Mouse (Mus musculus) intestine, embryonic 16.5 days (tissue): ENCODE results near the gene Lhfpl4. TPM values are rescaled to one million over a fixed set of nuclear protein-coding genes. Genes with fewer than 3 reads are reported as not detected.

Source experiments
- ATAC-seq: fragments of 200-750 bp; cut with Nextera tagmentation; 2 replicates; pipeline ENCODE4 v1.8.0; 2017; ENCODE audit warnings: moderate TSS enrichment, moderate library complexity
- H3K27ac ChIP-seq: fragments of 300-500 bp; sonication (generic); 2 replicates; pipeline ENCODE4 v1.5.1; 2014; ENCODE audit warnings: mild to moderate bottlenecking, low read length
- H3K27me3 ChIP-seq: fragments of 300-500 bp; sonication (generic); replicated peaks from 2 replicates; pipeline ENCODE4 v1.6.1; 2014; ENCODE audit warnings: low read length, control low read depth, mixed read lengths; ENCODE audit not compliant: control insufficient read depth, insufficient read depth
- H3K36me3 ChIP-seq: fragments of 300-500 bp; sonication (generic); 2 replicates; pipeline ENCODE4 v1.6.1; 2014; ENCODE audit warnings: low read length, control low read depth; ENCODE audit not compliant: control insufficient read depth, insufficient read depth
- H3K4me1 ChIP-seq: fragments of 300-500 bp; sonication (generic); 2 replicates; pipeline ENCODE4 v1.6.1; 2014; ENCODE audit warnings: low read length, control low read depth, mixed read lengths; ENCODE audit not compliant: control insufficient read depth, insufficient read depth
- H3K4me2 ChIP-seq: fragments of 300-500 bp; sonication (generic); 2 replicates; pipeline ENCODE4 v1.6.1; 2014; ENCODE audit warnings: low read depth, low read length, control low read depth
- H3K4me3 ChIP-seq: fragments of 300-500 bp; sonication (generic); 2 replicates; pipeline ENCODE4 v1.5.1; 2014; ENCODE audit warnings: mild to moderate bottlenecking, low read length
- H3K9ac ChIP-seq: fragments of 300-500 bp; sonication (generic); 2 replicates; pipeline ENCODE4 v1.6.1; 2014; ENCODE audit warnings: low read depth, low read length
- H3K9me3 ChIP-seq: fragments of 300-500 bp; sonication (generic); 2 replicates; pipeline ENCODE4 v1.6.1; 2016; ENCODE audit warnings: low read length, control low read depth; ENCODE audit not compliant: control insufficient read depth
- WGBS: fragments of 180-500 bp; shearing (Covaris S2); extraction: QIAGEN DNeasy Blood & Tissue Kit; methylation state at CpG from one replicate; pipeline ENCODE4 v1.1.7; 2014; 5-methylcytosine and 5-hydroxymethylcytosine counted together
- polyA plus RNA-seq: library from polyadenylated mRNA; unstranded; fragments of >200 nt; fragmentation: Nextera tagmentation; extraction: Ambion mirVana; gene quantifications from 2 replicates; pipeline ENCODE4 v1.2.1, GENCODE M21; 2015

Gene Lhfpl4
- polyA plus RNA-seq, 1 experiment from 2014 or later = 1.5 TPM

- Histone ChIP-seq H3K36me3 (no peaks in the 10 kb centered on the region), H3K9me3 (no peaks in the 10 kb centered on the region), H3K27ac (no peak overlapping the region), H3K4me1 (peaks cover 11% of the 10 kb centered on the region), H3K4me2 (peak overlapping the region; percentile 83), H3K27me3 (peaks cover 29% of the 10 kb centered on the region), H3K4me3 (peak overlapping the region; percentile 50), H3K9ac (no peak overlapping the region)
- 4% methylated on average over 5 of the region's 5 CpGs for WGBS
- no peak for ATAC-seq
Measured at GRCm38 (mm10) chr6:113194517-113194840, 705 bp downstream of the Lhfpl4 start.

DNA sequence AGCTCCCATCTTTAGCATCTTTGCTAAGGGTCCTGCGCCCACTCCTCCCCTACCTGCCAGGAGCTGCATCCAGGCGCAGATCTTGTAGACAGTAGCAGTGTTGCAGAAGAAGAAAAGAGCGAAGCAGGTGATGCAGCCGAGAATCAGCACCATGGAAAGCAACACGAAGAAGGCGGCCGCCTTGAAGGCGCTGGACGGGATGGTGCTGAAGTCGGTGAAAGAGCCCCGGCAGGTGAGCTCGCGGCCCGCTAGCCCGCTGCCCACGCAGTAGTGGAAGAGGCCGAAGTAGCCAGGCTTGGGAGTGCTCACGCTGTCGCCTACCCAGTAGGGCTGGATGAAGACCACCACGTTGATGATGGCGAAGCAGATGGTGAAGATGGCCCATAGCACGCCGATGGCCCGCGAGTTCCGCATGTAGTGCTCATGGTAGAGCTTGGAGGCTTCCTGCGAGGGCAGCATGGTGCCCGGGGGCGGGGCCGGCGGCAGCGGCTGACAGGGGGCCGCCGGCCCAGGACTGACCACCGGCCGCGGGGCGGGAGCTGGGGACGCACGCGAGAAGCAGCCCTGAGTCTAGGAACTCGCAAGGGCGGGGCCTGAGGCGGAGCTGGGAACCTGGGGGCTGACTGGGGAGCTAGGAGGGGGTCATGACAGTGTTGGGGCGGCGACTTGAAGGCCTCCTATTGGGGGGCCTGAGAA is 1.3 kb downstream of the Lhfpl4 start:
- Histone ChIP-seq H3K4me1 (peaks cover 11% of the 10 kb centered on the region), H3K27ac (no peak overlapping the region), H3K9ac (no peak overlapping the region), H3K9me3 (no peaks in the 10 kb centered on the region), H3K27me3 (peaks cover 29% of the 10 kb centered on the region), H3K36me3 (no peaks in the 10 kb centered on the region), H3K4me3 (peak overlapping the region; percentile 22), H3K4me2 (peak overlapping the region; percentile 40)
- WGBS = 2% methylated on average over 46 of the region's 46 CpGs
- ATAC-seq = peak; percentile 50; the same call in 1 of the 2 replicates

DNA sequence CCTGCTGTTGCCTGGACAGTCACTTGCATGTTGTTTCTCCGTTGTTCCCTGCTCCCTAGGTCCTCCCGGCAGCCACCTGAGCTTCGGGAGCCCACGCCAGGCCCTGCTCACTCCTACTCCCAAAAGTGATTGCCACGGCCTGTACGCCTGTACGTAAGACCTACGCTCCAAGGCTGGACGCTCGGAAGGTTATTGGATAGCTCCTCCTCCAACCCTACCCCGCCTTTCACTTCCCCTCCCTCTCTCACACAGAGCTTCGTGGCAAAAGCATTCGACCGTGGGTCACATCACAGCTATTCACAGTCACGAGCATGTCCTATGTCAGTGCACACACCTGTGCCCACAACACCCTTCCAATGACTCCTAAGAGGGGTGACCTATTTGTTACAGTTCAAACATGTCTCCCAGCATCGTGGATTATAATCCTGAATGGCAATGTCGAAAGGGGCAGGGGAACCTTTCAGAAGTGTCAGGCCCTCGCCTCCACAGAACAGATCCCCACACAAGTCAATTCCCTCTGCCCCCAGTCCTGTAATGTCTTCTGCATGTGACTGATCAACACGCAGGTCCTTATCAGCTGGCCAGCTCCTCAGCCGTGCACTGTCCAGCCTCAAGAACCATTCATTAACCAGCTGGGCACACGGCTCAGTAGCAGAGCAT is 10.2 kb downstream of the Lhfpl4 start:
- H3K36me3 ChIP-seq = no peaks in the 10 kb centered on the region
- no peaks in the 10 kb centered on the region for H3K9me3 ChIP-seq
- no peaks in the 10 kb centered on the region for H3K4me1 ChIP-seq
- no peak overlapping the region for H3K9ac ChIP-seq
- no peaks in the 10 kb centered on the region for H3K27me3 ChIP-seq
- WGBS = 82% methylated on average over 21 of the region's 21 CpGs
- no peak overlapping the region for H3K27ac ChIP-seq
- no peak overlapping the region for H3K4me2 ChIP-seq
- no peak for ATAC-seq
- no peak overlapping the region for H3K4me3 ChIP-seq

DNA sequence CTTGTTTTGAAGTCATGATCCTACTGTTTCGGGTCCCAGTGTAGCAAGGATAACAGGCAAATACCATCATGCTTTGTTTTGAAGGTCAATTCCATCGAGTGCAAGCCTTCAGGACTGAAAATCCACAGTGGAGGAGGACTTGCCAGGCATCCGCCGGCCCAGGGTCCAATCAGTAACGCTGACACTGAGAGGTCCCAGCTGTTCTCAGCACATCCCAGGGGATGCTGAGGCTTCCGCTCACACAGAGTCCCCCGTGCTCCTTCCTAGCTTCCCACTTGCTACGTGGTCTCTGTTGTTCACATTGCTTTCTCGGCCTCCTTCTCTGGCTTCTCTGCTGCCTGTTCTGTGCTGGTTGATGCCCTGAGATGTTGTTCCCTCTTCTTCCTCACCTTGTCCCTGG is 11.0 kb downstream of the Lhfpl4 start:
- Histone ChIP-seq H3K4me2 (no peak overlapping the region), H3K9ac (no peak overlapping the region), H3K36me3 (no peaks in the 10 kb centered on the region), H3K9me3 (no peaks in the 10 kb centered on the region), H3K27ac (no peak overlapping the region), H3K4me3 (no peak overlapping the region), H3K27me3 (no peaks in the 10 kb centered on the region), H3K4me1 (no peaks in the 10 kb centered on the region)
- 60% methylated on average over 9 of the region's 9 CpGs for WGBS
- no peak for ATAC-seq

DNA sequence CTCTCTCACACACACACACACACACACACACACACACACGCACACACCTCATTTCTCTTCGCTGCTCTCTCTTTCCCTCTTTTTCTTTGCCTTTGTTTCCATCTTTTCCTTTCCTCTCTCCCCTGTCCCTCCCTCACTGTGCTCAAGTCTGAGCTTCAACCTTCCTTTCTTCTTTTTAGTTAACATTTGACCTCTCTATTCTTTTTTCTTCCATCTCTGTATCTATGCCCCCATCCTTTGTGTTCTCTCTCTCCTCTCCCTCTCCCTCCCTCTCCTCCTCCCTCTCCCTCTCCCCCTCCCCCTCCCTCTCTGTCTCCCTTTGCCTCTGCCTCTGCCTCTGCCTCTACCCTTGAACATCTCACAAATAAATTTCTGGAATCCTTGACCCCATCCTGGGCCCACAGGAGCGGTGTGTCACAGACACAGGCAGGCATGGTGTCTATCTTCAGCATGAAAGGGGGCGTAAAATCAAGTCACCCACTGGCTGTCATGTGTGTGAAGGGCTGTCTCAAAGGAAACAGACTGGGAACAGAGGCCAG is 15.9 kb downstream of the Lhfpl4 start:
- Histone ChIP-seq H3K9ac (no peak overlapping the region), H3K27me3 (no peaks in the 10 kb centered on the region), H3K36me3 (no peaks in the 10 kb centered on the region), H3K4me1 (no peaks in the 10 kb centered on the region), H3K27ac (no peak overlapping the region), H3K9me3 (no peaks in the 10 kb centered on the region), H3K4me2 (no peak overlapping the region), H3K4me3 (no peak overlapping the region)
- ATAC-seq = no peak
- 53% methylated on average over 4 of the region's 4 CpGs for WGBS

DNA sequence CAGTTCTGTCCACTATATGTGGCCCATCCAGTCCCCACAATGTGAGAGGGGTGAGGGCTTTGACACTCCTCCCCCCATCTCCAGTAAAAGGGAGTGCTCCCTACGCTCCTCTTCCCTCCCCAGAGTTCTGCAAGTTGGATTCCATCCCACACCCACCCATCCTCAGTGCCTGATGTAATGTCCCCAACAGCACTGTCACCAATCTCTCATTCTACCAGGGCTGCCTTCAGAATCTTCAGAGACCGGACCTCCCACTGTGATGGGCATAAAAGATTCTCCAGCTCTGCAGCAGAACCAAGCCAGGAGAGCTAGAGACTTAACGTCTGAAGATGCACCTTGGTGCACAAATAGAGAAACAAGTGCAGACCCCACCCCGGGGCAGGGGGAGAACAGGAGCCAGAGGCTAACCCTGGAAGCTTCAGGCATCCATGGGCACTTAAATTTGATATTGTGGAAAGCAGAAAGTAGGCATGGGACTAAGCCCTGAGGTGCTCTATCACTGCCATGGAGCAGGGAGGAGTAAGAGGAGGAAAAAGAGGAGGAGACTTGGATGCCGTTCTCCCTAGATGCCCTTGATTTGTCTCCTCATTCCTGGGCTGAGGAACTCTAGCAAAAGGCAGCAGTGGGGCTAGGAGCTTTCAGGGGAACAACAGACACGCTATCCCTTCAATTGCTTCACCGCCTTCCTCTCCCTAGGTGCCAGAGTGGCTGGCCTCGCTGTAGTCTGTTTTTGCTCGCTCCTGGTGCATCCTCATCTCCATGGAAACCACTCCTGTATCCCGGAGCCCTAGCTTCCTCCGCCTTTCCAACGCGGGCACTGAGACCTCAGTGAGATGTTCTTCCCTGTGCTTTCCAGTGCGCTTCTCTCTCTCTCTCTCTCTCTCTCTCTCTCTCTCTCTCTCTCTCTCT is 16.6 kb downstream of the Lhfpl4 start:
- no peaks in the 10 kb centered on the region for H3K4me1 ChIP-seq
- H3K4me2 ChIP-seq = no peak overlapping the region
- 25% methylated on average over 14 of the region's 14 CpGs for WGBS
- no peaks in the 10 kb centered on the region for H3K36me3 ChIP-seq
- no peaks in the 10 kb centered on the region for H3K9me3 ChIP-seq
- no peak overlapping the region for H3K9ac ChIP-seq
- no peak for ATAC-seq
- H3K4me3 ChIP-seq = no peak overlapping the region
- H3K27me3 ChIP-seq = no peaks in the 10 kb centered on the region
- H3K27ac ChIP-seq = no peak overlapping the region

DNA sequence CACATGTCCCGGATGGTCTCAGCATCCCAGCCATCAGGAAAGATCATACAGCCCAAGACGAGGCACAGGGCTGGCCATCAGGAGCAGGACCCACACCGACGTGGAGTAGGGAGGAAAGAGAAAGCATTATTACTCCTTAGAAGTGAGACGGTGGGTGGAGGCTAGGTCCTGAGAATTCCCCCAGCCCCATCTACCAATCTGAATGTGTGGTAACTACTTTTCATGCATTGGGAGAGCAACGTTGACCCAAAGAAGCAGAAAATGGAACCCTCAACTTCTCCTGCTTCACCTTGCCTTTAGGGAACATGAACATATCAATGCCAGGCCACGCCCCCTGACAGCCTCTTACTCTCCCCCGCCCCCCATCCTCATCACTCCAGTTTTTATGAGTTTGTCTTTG is 18.6 kb downstream of the Lhfpl4 start:
- H3K9ac ChIP-seq = no peak overlapping the region
- no peak overlapping the region for H3K4me3 ChIP-seq
- WGBS = 81% methylated on average over 8 of the region's 8 CpGs
- no peak overlapping the region for H3K27ac ChIP-seq
- no peak for ATAC-seq
- no peaks in the 10 kb centered on the region for H3K9me3 ChIP-seq
- no peaks in the 10 kb centered on the region for H3K4me1 ChIP-seq
- no peaks in the 10 kb centered on the region for H3K36me3 ChIP-seq
- H3K4me2 ChIP-seq = no peak overlapping the region
- H3K27me3 ChIP-seq = no peaks in the 10 kb centered on the region

DNA sequence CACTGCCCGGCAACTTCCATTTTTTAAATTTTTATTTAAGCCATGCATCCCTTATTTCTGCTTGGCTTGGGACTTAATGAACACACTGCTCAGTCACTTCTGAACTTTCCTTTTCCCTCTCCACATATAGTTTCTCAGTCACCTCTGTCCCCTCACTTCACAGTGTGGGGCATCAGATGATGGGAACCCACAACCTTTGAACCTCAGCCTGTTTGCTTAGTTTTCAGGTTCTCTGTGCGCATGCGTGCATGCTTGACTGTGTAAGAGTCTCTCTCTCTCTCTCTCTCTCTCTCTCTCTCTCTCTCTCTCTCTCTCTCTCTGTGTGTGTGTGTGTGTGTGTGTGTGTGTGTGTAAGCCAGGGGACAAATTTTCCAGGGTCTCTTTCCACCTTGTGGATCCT is 19.7 kb downstream of the Lhfpl4 start:
- Histone ChIP-seq H3K4me1 (no peaks in the 10 kb centered on the region), H3K27ac (no peak overlapping the region), H3K4me3 (no peak overlapping the region), H3K4me2 (no peak overlapping the region), H3K9me3 (no peaks in the 10 kb centered on the region), H3K36me3 (no peaks in the 10 kb centered on the region), H3K27me3 (no peaks in the 10 kb centered on the region), H3K9ac (no peak overlapping the region)
- 83% methylated on average over 3 of the region's 3 CpGs for WGBS
- no peak for ATAC-seq

DNA sequence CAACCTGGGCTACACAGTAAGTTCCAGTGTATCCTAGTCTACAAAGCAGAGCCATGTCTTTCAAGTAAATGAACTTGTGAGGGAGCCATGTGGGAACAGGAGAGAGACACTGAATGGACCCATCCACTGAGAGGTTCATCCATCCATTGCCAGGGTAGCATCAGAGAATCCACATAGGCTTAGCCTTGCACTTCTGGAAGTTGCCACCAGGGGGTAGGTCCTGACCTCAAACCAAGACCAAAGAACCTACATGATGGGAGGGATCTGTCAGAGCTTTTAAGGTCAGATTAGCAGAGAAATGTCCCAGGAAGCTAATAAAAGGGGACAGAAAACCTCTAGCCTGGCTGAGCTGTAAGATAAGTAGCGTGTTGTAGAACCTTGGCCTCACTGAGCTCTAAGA is 22.6 kb downstream of the Lhfpl4 start:
- Histone ChIP-seq H3K9me3 (no peaks in the 10 kb centered on the region), H3K4me3 (no peak overlapping the region), H3K36me3 (no peaks in the 10 kb centered on the region), H3K4me2 (no peak overlapping the region), H3K27ac (no peak overlapping the region), H3K27me3 (no peaks in the 10 kb centered on the region), H3K9ac (no peak overlapping the region), H3K4me1 (0 out of 2 replicates have a peak, but pooled peaks cover under 1% of the 10 kb centered on the region)
- 53% methylated on average over 1 of the region's 1 CpGs for WGBS
- no peak for ATAC-seq
